Mouse (Mus musculus): ENCODE data around the gene Eif1ax. TPM values are rescaled to one million over a fixed set of nuclear protein-coding genes. Genes with fewer than 3 reads are reported as not detected.
"Not testable (repeated sequence)": the region's sequence is repeated elsewhere in the genome, so short reads cannot be mapped to it uniquely, and the experiment has no call there.

Eif1ax gene
- polyA plus RNA-seq, 1 experiment from 2014 or later: 101 TPM

DNA sequence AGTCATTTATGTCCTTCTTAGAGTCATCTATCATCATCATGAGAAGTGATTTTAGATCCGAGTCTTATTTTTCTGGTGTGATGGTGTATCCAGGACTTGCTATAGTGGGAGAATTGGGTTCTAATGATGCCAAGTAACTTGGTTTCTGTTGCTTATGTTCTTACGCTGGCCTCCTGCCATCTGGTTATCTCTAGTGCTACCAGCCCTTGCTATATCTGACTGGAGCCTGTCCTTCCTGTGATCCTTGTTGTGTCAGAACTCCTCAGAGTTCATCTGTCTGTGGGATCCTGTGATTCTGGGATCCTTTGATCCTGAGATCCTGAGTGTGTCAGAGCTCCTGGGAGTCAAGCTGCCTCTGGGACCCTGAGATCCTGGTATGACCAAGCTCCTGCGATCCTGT is 58.5 kb downstream of the Eif1ax start:
- H3K9me3 ChIP-seq (replicated peaks); H3K36me3 ChIP-seq; ATAC-seq (ENCODE audit: insufficient number of reproducible peaks, low FRiP score); H3K4me1 ChIP-seq (replicated peaks); H3K27ac ChIP-seq (ENCODE audit: poor library complexity, severe bottlenecking); H3K27me3 ChIP-seq (replicated peaks); H3K4me3 ChIP-seq; H3K4me2 ChIP-seq; H3K9ac ChIP-seq: not testable (repeated sequence)
- WGBS: 76% methylated on average over 3 of the region's 3 CpGs

Other genes with a start within 250 kb of the Eif1ax start
- gene Rps6ka3, start 161.9 kb upstream of the Eif1ax start, polyA plus RNA-seq (2016; fragmentation: Nextera tagmentation; extraction: Ambion mirVana): 6.1 and 6.4 TPM in 2 replicates
- gene Map7d2, start 42.4 kb downstream of the Eif1ax start, polyA plus RNA-seq (2016; fragmentation: Nextera tagmentation; extraction: Ambion mirVana): 0.62 and 0.78 TPM in 2 replicates
- gene Bclaf3, start 154.5 kb downstream of the Eif1ax start, polyA plus RNA-seq (2016; fragmentation: Nextera tagmentation; extraction: Ambion mirVana): 16.7 and 17.6 TPM in 2 replicates